Mouse (Mus musculus) E14TG2a.4 (cell line): Measurements from ENCODE around the gene Irf2.

Source experiments
- CTCF ChIP-seq: conservative IDR thresholded peaks from 2 replicates; pipeline ENCODE4 v1.5.1; 2014; ENCODE audit warnings: low read length
- NANOG ChIP-seq: IDR thresholded peaks from 2 replicates; pipeline ENCODE4 v1.6.1; 2014; ENCODE audit warnings: borderline replicate concordance, low read length, mixed read lengths
- POU5F1 ChIP-seq: IDR thresholded peaks from 2 replicates; pipeline ENCODE4 v1.6.1; 2014; ENCODE audit warnings: low read length, borderline replicate concordance

DNA sequence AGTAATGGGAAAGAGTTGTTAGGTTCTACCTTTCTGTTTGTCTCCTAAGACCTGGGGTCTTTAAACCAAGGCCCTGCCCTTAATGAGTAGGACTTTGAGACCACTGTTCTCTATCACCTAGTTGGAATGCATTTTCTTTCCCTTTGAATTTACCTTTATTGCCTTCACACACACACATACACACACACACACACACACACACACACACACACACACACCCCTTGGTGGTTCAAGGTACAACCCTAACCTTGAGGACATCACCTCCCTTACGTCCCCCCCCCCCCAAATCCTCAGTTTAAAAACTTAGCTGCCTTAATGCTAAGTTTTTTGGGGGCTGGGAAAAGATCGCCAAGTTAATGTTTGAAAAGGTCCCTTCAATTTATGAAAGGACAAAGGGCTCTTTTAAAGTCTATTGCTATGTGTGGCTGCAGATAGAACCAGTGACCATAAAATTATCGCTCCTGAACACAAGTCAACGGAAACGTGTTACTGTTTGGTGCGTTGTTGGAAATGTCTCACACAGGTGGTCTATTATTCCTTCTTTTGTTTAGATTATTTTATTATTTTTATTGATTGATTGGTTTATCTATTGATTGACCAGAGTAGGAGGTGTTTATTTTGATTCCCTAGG is 108.6 kb downstream of the Irf2 start:
- TF ChIP-seq CTCF: no peak
- TF ChIP-seq NANOG: no peak
- TF ChIP-seq POU5F1: no peak
